Mouse (Mus musculus): Measurements from ENCODE around the gene Npc1l1.
"Not testable (repeated sequence)": the region's sequence is repeated elsewhere in the genome, so short reads cannot be mapped to it uniquely, and the experiment has no call there.

The Npc1l1 gene

GRCm38 (mm10) chr11:6230012-6230411 lies at the start of gene Npc1l1:
Gene Npc1l1, minus strand, starts transcription at chr11:6230143.
- in situ Hi-C loops (cut with MboI, MseI) = loop anchor here (5.0 kb wide), 1 partner anchor 1003 kb away; no protein-coding TSS in a partner anchor

- in situ Hi-C loops (cut with MboI, MseI) = no loop called here
Measured at GRCm38 (mm10) chr11:6276466-6276865, 46.5 kb upstream of the Npc1l1 start.

- in situ Hi-C loops (cut with MboI, MseI) = no loop called here
Measured at GRCm38 (mm10) chr11:6275094-6275484, 45.1 kb upstream of the Npc1l1 start.

- in situ Hi-C loops (cut with MboI, MseI) = no loop called here
Measured at GRCm38 (mm10) chr11:6274387-6275093, 44.6 kb upstream of the Npc1l1 start, which contains the start of gene Tmed4. Gene Tmed4, minus strand, starts transcription at chr11:6274870.

GRCm38 (mm10) chr11:6273607-6274006 lies 43.7 kb upstream of the Npc1l1 start:
- in situ Hi-C loops (cut with MboI, MseI) = no loop called here

- in situ Hi-C loops (cut with MboI, MseI) = no loop called here
Measured at GRCm38 (mm10) chr11:6267320-6268254, 37.6 kb upstream of the Npc1l1 start, which contains the start of gene Ddx56. Gene Ddx56, minus strand, starts transcription at chr11:6267772.

GRCm38 (mm10) chr11:6266621-6267020 lies 36.7 kb upstream of the Npc1l1 start:
- in situ Hi-C loops (cut with MboI, MseI) = no loop called here

- in situ Hi-C loops (cut with MboI, MseI) = loop anchor here (5.0 kb wide), 1 partner anchor 59 kb away; the partner anchor contains the start of genes A730071L15Rik and Nudcd3
Measured at GRCm38 (mm10) chr11:6261434-6262082, 31.6 kb upstream of the Npc1l1 start.

GRCm38 (mm10) chr11:6259413-6259812 lies 29.5 kb upstream of the Npc1l1 start:
- in situ Hi-C loops (cut with MboI, MseI) = no loop called here

- in situ Hi-C loops (cut with MboI, MseI) = no loop called here
Measured at GRCm38 (mm10) chr11:6256490-6257072, 26.6 kb upstream of the Npc1l1 start.

- in situ Hi-C loops (cut with MboI, MseI) = not testable (repeated sequence)
Measured at GRCm38 (mm10) chr11:6254602-6255001, 24.7 kb upstream of the Npc1l1 start.

- in situ Hi-C loops (cut with MboI, MseI) = no loop called here
Measured at GRCm38 (mm10) chr11:6252824-6253223, 22.9 kb upstream of the Npc1l1 start.

- in situ Hi-C loops (cut with MboI, MseI) = no loop called here
Measured at GRCm38 (mm10) chr11:6252248-6252647, 22.3 kb upstream of the Npc1l1 start.

- in situ Hi-C loops (cut with MboI, MseI) = no loop called here
Measured at GRCm38 (mm10) chr11:6244707-6245106, 14.8 kb upstream of the Npc1l1 start.

GRCm38 (mm10) chr11:6233025-6233424 lies 3.1 kb upstream of the Npc1l1 start:
- in situ Hi-C loops (cut with MboI, MseI) = loop anchor here (5.0 kb wide), 1 partner anchor 1006 kb away; no protein-coding TSS in a partner anchor

GRCm38 (mm10) chr11:6224541-6225229 lies 5.3 kb downstream of the Npc1l1 start:
- in situ Hi-C loops (cut with MboI, MseI) = no loop called here

- in situ Hi-C loops (cut with MboI, MseI) = no loop called here
Measured at GRCm38 (mm10) chr11:6222187-6222586, 7.8 kb downstream of the Npc1l1 start.

- in situ Hi-C loops (cut with MboI, MseI) = no loop called here
Measured at GRCm38 (mm10) chr11:6219967-6220366, 10.0 kb downstream of the Npc1l1 start.

GRCm38 (mm10) chr11:6218189-6218896 lies 11.6 kb downstream of the Npc1l1 start:
- in situ Hi-C loops (cut with MboI, MseI) = no loop called here

- in situ Hi-C loops (cut with MboI, MseI) = no loop called here
Measured at GRCm38 (mm10) chr11:6216834-6217233, 13.1 kb downstream of the Npc1l1 start.

All from T-helper 1 cell (primary cell).